Mouse (Mus musculus): ENCODE results near the gene Trmt1. TPM values are rescaled to one million over a fixed set of nuclear protein-coding genes. Genes with fewer than 3 reads are reported as not detected.
A peak's percentile ranks its signal among the peaks of the same experiment; 100 is the strongest.

Trmt1 gene
- total and polyA plus RNA-seq, 2 experiments from 2014 or later = 67.5 to 94.8 TPM

DNA sequence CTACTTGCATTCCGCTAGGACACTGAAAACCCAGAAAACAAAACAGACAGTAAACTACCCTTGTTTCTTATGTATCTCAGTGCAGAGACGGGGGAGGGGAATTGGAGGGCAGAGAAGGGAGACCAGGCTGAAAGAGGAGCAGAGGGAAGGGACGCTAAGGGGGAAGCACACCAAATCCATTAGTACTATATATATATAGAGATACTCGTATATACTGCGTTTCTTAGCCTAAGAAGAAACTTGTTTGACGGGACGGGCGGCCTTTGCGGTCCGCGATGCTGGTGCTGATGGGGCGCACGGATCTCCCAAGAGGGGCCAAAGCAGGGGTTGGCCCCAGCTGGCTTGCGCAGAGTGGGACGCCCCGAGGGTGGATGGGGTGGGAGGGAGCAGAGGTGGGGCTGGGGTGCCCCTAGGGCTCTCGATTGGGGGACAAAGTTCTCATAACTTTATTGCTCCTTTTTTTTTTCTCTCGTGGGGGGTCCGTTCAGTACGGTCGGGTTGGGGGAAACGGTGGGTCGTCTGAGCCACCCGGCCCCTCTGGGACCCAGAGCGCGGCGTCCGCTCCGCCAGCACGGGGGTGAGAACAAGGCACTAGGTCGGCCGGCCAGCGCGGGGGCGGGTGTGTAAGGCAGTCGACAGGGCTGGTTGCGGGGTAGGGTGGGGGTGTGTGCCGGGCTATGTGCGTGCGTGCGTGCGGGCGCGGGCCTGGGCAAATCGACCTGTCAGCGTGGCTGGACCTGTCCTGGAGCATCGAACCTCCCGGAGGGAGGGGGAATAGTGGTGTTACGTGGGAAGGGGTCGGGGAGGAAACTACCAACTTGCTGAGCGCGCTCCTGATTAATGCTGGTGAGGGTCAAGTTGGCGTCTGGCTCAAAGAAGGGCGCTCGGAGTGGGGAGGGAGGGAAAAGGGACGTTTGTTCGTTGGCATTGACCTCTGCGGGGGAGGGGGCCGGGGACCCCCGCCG, 19.0 kb downstream of the Trmt1 start:
- Histone ChIP-seq H3K27me3 (ENCODE audit: insufficient read depth, low read length) (0 out of 2 replicates have a peak, but pooled peaks cover 11% of the 10 kb centered on the region), H3K9me3 (ENCODE audit: low read length) (no peaks in the 10 kb centered on the region), H3K4me2 (ENCODE audit: low read depth) (peak overlapping the region; percentile 51), H3K27ac (ENCODE audit: low read depth, low read length) (peak overlapping the region; percentile 90), H3K4me1 (ENCODE audit: insufficient read depth) (peaks cover 15% of the 10 kb centered on the region), H3K4me3 (ENCODE audit: low read depth, low read length) (peak overlapping the region; percentile 22), H3K9ac (peak overlapping the region; percentile 58), H3K36me3 (ENCODE audit: insufficient read depth) (peaks cover 8% of the 10 kb centered on the region)
- no peak for TF ChIP-seq CTCF (IDR thresholded peaks at IDR 0.05; ENCODE audit: low read depth)
- DNase-seq = peak; percentile 45
- no peak for ATAC-seq
- 2% methylated on average over 60 of the region's 61 CpGs for WGBS

DNA sequence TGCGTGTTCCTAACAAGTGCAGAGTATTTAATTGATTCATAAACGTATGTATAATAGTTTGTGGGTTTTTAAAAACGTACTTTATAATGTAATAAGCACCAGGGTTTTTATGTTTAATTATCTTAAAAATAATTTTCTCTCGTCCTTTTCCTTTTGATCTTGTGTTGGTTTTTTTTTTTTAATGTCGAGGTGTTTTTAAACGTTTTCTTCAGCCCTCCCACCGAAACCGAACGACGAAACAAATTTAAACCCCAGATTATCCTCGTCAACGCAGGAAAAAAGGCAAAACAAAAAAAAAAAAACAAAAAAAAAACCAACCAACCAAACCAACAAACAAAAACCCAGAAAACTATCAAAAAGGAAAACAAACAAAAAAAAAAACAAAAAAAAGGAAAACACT, 19.9 kb downstream of the Trmt1 start:
- Histone ChIP-seq H3K4me2 (ENCODE audit: low read depth) (peak overlapping the region; percentile 51), H3K9me3 (ENCODE audit: low read length) (no peaks in the 10 kb centered on the region), H3K4me1 (ENCODE audit: insufficient read depth) (peaks cover 15% of the 10 kb centered on the region), H3K4me3 (ENCODE audit: low read depth, low read length) (peak overlapping the region; percentile 22), H3K36me3 (ENCODE audit: insufficient read depth) (peaks cover 8% of the 10 kb centered on the region), H3K9ac (peak overlapping the region; percentile 58), H3K27ac (ENCODE audit: low read depth, low read length) (peak overlapping the region; percentile 90), H3K27me3 (ENCODE audit: insufficient read depth, low read length) (0 out of 2 replicates have a peak, but pooled peaks cover 11% of the 10 kb centered on the region)
- ATAC-seq = no peak
- DNase-seq = no peak
- no peak for TF ChIP-seq CTCF (IDR thresholded peaks at IDR 0.05; ENCODE audit: low read depth)
- 10% methylated on average over 12 of the region's 12 CpGs for WGBS

DNA sequence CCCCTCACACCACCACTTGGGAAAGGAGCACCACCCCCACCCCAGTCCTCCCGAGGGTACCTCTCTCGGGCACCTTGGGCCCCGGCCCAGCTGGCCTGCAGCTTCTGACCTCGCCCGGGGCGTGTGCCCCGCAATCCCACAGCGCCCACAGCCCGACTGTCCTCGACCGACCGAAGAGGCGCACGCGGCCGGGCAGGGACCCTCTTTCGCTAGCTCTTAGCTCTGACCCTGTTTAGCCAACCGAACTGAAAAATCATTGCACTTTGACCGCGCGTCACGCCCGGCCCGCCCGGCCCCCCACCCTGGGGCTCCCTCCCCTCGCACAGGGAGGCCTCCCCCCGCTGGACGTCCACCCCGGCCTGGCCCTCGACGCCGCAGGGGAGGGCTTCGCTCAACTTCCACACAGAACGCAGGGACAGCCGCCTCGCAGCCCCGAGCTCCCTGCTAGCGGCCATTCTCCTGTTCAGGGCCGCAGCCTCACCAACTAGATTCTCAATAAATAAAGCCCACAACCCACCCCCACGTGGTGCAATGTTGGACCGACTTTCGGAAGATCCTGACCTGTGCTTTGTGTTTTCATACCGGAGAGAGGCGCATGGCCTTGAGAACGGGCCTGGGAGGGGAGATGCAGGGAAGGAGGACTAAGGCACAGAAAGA, 20.6 kb downstream of the Trmt1 start:
- H3K9me3 ChIP-seq (ENCODE audit: low read length) = no peaks in the 10 kb centered on the region
- ATAC-seq = no peak
- H3K4me3 ChIP-seq (ENCODE audit: low read depth, low read length) = 0 out of 2 replicates have a peak overlapping the region, but pooled peaks have one; percentile 11
- H3K4me2 ChIP-seq (ENCODE audit: low read depth) = peak overlapping the region; percentile 47
- H3K27me3 ChIP-seq (ENCODE audit: insufficient read depth, low read length) = 0 out of 2 replicates have a peak, but pooled peaks cover 11% of the 10 kb centered on the region
- H3K27ac ChIP-seq (ENCODE audit: low read depth, low read length) = peak overlapping the region; percentile 90
- H3K36me3 ChIP-seq (ENCODE audit: insufficient read depth) = peaks cover 8% of the 10 kb centered on the region
- WGBS = 15% methylated on average over 40 of the region's 45 CpGs
- peaks cover 15% of the 10 kb centered on the region for H3K4me1 ChIP-seq (ENCODE audit: insufficient read depth)
- TF ChIP-seq CTCF (IDR thresholded peaks at IDR 0.05; ENCODE audit: low read depth) = no peak
- no peak for DNase-seq
- peak overlapping the region; percentile 58 for H3K9ac ChIP-seq

DNA sequence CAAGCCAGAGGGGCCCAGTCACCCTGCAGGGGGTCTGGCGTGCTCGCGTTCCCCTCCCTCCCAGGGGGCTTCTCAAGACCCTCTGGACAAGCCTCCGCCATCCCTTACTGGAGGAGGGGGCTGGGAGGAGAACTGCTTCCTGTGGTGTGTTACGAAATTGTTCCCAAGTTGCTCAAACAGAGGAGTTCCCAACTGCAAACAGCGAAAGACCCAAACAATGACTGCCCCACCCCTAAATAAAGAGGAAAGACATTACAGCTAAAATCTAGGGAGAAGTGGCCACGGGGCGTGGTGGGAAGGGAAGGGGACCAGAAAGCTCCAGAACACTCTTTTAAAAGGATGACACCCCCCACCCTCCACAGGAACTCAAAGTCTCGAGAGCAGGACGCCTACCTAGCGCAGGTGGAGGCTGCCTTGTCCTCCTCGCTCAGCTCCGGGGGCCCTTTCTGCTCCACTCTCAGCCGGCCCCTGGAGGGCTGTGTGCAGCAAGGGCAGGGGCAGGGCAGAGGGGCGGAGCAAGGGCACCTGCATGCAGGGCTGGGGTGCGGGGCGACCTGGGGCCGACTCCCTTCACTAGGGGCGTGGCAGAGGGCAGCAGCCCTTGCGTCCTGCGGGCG, 21.3 kb downstream of the Trmt1 start:
- Histone ChIP-seq H3K9me3 (ENCODE audit: low read length) (no peaks in the 10 kb centered on the region), H3K27ac (ENCODE audit: low read depth, low read length) (peak overlapping the region; percentile 90), H3K4me1 (ENCODE audit: insufficient read depth) (peaks cover 15% of the 10 kb centered on the region), H3K4me3 (ENCODE audit: low read depth, low read length) (no peak overlapping the region), H3K36me3 (ENCODE audit: insufficient read depth) (peaks cover 8% of the 10 kb centered on the region), H3K9ac (peak overlapping the region; percentile 58), H3K27me3 (ENCODE audit: insufficient read depth, low read length) (0 out of 2 replicates have a peak, but pooled peaks cover 11% of the 10 kb centered on the region), H3K4me2 (ENCODE audit: low read depth) (peak overlapping the region; percentile 47)
- TF ChIP-seq CTCF (IDR thresholded peaks at IDR 0.05; ENCODE audit: low read depth) = no peak
- ATAC-seq (no peak), DNase-seq (peak; percentile 65)
- WGBS = 22% methylated on average over 22 of the region's 22 CpGs

DNA sequence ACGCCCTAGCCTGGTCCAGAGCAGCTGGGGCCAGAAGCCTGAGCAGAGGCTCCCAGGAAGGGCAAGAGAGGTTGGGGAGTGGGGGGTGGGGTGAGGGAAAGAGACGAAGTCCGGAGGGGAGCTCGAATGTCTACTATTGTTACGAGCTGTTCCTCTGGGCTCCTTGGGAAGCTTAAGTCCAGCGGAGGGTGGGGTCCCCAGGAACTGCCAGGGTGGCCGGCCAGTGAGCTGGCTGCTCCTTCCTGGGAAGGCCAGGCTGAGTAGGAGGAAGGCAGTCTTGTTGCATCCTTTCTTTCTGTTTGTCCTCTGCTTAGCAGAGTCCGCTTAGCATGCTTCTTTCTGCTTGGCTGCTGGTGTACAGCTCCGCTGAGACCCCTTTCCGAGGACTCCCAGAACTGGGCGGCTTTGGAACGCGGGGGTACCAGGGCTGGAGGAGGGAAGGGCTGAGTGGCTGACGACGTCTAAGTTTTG, 22.0 kb downstream of the Trmt1 start:
- Histone ChIP-seq H3K9me3 (ENCODE audit: low read length) (no peaks in the 10 kb centered on the region), H3K36me3 (ENCODE audit: insufficient read depth) (peaks cover 8% of the 10 kb centered on the region), H3K9ac (peak overlapping the region; percentile 58), H3K27ac (ENCODE audit: low read depth, low read length) (peak overlapping the region; percentile 90), H3K4me2 (ENCODE audit: low read depth) (peak overlapping the region; percentile 47), H3K27me3 (ENCODE audit: insufficient read depth, low read length) (0 out of 2 replicates have a peak, but pooled peaks cover 11% of the 10 kb centered on the region), H3K4me3 (ENCODE audit: low read depth, low read length) (no peak overlapping the region), H3K4me1 (ENCODE audit: insufficient read depth) (peaks cover 15% of the 10 kb centered on the region)
- DNase-seq (peak; percentile 56), ATAC-seq (no peak)
- TF ChIP-seq CTCF (IDR thresholded peaks at IDR 0.05; ENCODE audit: low read depth) = no peak
- 12% methylated on average over 15 of the region's 15 CpGs for WGBS

DNA sequence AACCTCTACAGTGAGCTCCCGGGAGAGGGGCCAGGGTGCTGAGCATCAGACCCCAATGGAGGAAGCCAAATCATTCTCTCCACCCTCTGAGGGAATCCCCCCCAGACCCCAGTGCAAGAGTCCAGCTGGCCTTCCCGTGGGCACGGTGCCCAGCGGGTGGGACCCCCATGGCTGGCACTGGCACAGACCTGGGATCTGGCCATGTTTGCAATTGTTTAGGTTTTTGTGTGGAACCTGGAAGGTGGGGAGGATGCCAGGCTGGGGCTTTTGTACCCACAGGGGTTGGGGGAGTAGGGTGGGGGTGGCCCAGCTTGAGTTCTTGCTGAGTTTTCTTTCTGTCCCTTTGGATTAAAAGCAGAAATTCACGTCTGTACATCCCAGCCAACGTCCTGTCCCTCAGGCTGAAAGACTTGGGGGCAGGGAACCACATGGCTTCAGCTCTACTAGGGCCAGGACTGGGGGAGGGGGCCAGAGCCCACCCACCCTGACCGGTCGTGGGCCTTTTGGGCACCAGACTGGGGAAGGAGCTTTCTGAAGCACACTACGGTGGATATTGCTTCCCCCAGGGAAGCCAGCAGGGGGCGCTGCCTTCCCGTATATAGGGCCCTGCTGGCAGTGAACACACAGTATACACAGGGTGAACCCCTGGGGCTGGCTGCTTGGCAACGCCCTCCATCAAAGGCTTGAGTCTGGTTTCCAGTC, 22.8 kb downstream of the Trmt1 start:
- H3K9me3 ChIP-seq (ENCODE audit: low read length) = no peaks in the 10 kb centered on the region
- H3K27me3 ChIP-seq (ENCODE audit: insufficient read depth, low read length) = 0 out of 2 replicates have a peak, but pooled peaks cover 11% of the 10 kb centered on the region
- H3K4me1 ChIP-seq (ENCODE audit: insufficient read depth) = peaks cover 19% of the 10 kb centered on the region
- TF ChIP-seq CTCF (IDR thresholded peaks at IDR 0.05; ENCODE audit: low read depth) = peak; percentile 98
- H3K36me3 ChIP-seq (ENCODE audit: insufficient read depth) = peaks cover 16% of the 10 kb centered on the region
- WGBS = 6% methylated on average over 12 of the region's 12 CpGs
- peak; percentile 96 for DNase-seq
- H3K4me2 ChIP-seq (ENCODE audit: low read depth) = no peak overlapping the region
- 0 out of 2 replicates have a peak overlapping the region, but pooled peaks have one; percentile 25 for H3K9ac ChIP-seq
- ATAC-seq = peak; percentile 77
- no peak overlapping the region for H3K4me3 ChIP-seq (ENCODE audit: low read depth, low read length)
- H3K27ac ChIP-seq (ENCODE audit: low read depth, low read length) = peak overlapping the region; percentile 90

Data from forebrain, postnatal 0 days (tissue).